Mouse (Mus musculus) cortical plate, adult 2 months (tissue): ENCODE data around the gene Fosl1. TPM values are rescaled to one million over a fixed set of nuclear protein-coding genes. Genes with fewer than 3 reads are reported as not detected.

Experiments used
- H3K27ac ChIP-seq: fragments of 200-500 bp; 2 replicates; pipeline ENCODE4 v1.5.1; 2012; ENCODE audit warnings: low read length, control low read depth, inconsistent platforms; ENCODE audit not compliant: insufficient read depth
- H3K4me1 ChIP-seq: fragments of 200-500 bp; 2 replicates; pipeline ENCODE4 v1.6.1; 2011; ENCODE audit warnings: low read length; ENCODE audit not compliant: control insufficient read depth, insufficient read depth
- H3K4me3 ChIP-seq: fragments of 200-500 bp; 2 replicates; pipeline ENCODE4 v1.5.1; 2011; ENCODE audit warnings: mild to moderate bottlenecking, low read length, control low read depth; ENCODE audit not compliant: insufficient read depth
- CTCF ChIP-seq: fragments of 200-500 bp; IDR thresholded peaks from 2 replicates; pipeline ENCODE4 v1.5.1; 2011; ENCODE audit warnings: mild to moderate bottlenecking, control low read depth, low read length; ENCODE audit not compliant: insufficient read depth; ENCODE audit errors: extremely low read depth
- POLR2A ChIP-seq: fragments of 200-500 bp; IDR thresholded peaks from 2 replicates; pipeline ENCODE4 v1.6.1; 2011; ENCODE audit warnings: mild to moderate bottlenecking, low read length, control low read depth; ENCODE audit not compliant: insufficient read depth; ENCODE audit errors: extremely low read depth
- polyA plus RNA-seq: library from polyadenylated mRNA; depleted of rRNA; stranded (reverse); fragments of >200 nt; gene quantifications from 2 replicates; pipeline ENCODE4 v1.2.3, GENCODE M21; 2012

Gene Fosl1
- polyA plus RNA-seq, 1 experiment: 0.21 TPM

- no peak overlapping the region for H3K27ac ChIP-seq
- peak overlapping the region; percentile 17; the same call in 1 of the 2 replicates for H3K4me3 ChIP-seq
- no peaks in the 10 kb centered on the region for H3K4me1 ChIP-seq
- TF ChIP-seq POLR2A (no peak), CTCF (peak; percentile 13; the same call in 1 of the 2 replicates)
These were observed 14.1 kb upstream of the Fosl1 start for GRCm38 (mm10) chr19:5432992-5433852.

GRCm38 (mm10) chr19:5433951-5434350, 13.4 kb upstream of the Fosl1 start:
- Histone ChIP-seq H3K4me3 (no peak overlapping the region), H3K27ac (no peak overlapping the region)
- TF ChIP-seq CTCF: no peak
- no peak for TF ChIP-seq POLR2A

GRCm38 (mm10) chr19:5444371-5444908, 2.9 kb upstream of the Fosl1 start:
- TF ChIP-seq CTCF (no peak), POLR2A (no peak)
- Histone ChIP-seq H3K4me3 (no peak overlapping the region), H3K27ac (no peak overlapping the region), H3K4me1 (no peaks in the 10 kb centered on the region; the same call in 1 of the 2 replicates)

More at GRCm38 (mm10) chr19:5433951-5434350, 13.4 kb upstream of the Fosl1 start:
- no peaks in the 10 kb centered on the region for H3K4me1 ChIP-seq

- H3K27ac ChIP-seq: no peak overlapping the region
- no peak for TF ChIP-seq CTCF
- TF ChIP-seq POLR2A: no peak
- no peaks in the 10 kb centered on the region; the same call in 1 of the 2 replicates for H3K4me1 ChIP-seq
- no peak overlapping the region for H3K4me3 ChIP-seq
These were observed 2.4 kb upstream of the Fosl1 start for GRCm38 (mm10) chr19:5444954-5445353.

- TF ChIP-seq CTCF (no peak), POLR2A (no peak)
- Histone ChIP-seq H3K27ac (no peak overlapping the region), H3K4me1 (no peaks in the 10 kb centered on the region; the same call in 1 of the 2 replicates), H3K4me3 (no peak overlapping the region)
These were observed 1.6 kb upstream of the Fosl1 start for GRCm38 (mm10) chr19:5445747-5446146.

- H3K4me1 ChIP-seq: no peaks in the 10 kb centered on the region; the same call in 1 of the 2 replicates
- no peak overlapping the region for H3K27ac ChIP-seq
- TF ChIP-seq POLR2A (no peak), CTCF (no peak)
- H3K4me3 ChIP-seq: peak overlapping the region; percentile 61; the same call in 1 of the 2 replicates
These were observed 1.2 kb downstream of the Fosl1 start for GRCm38 (mm10) chr19:5448354-5449150.

- no peak overlapping the region for H3K27ac ChIP-seq
- H3K4me3 ChIP-seq: no peak overlapping the region
- TF ChIP-seq CTCF (no peak), POLR2A (no peak)
- H3K4me1 ChIP-seq: peaks cover 2% of the 10 kb centered on the region; the same call in 1 of the 2 replicates
These were observed 2.3 kb downstream of the Fosl1 start for GRCm38 (mm10) chr19:5449673-5450072.

- no peak overlapping the region for H3K27ac ChIP-seq
- TF ChIP-seq POLR2A (no peak), CTCF (no peak)
- H3K4me3 ChIP-seq: no peak overlapping the region
- H3K4me1 ChIP-seq: peaks cover 2% of the 10 kb centered on the region; the same call in 1 of the 2 replicates
These were observed 4.4 kb downstream of the Fosl1 start for GRCm38 (mm10) chr19:5451766-5452165.

GRCm38 (mm10) chr19:5455037-5455436, 7.7 kb downstream of the Fosl1 start:
- Histone ChIP-seq H3K4me3 (peak overlapping the region; percentile 81), H3K27ac (no peak overlapping the region), H3K4me1 (peaks cover 8% of the 10 kb centered on the region)
- TF ChIP-seq CTCF (no peak), POLR2A (no peak)
